Mouse (Mus musculus): ENCODE data around the gene 2700097O09Rik.
"Not testable (repeated sequence)": the region's sequence is repeated elsewhere in the genome, so short reads cannot be mapped to it uniquely, and the experiment has no call there.

The 2700097O09Rik gene

GRCm38 (mm10) chr12:55079726-55080600 lies at the start of gene 2700097O09Rik, which contains the start of gene Srp54a:
2700097O09Rik (minus strand) TSS chr12:55080110.
Srp54a (plus strand) TSS chr12:55080262.
- DNase-seq, result peak; percentile 97 to 98

DNA sequence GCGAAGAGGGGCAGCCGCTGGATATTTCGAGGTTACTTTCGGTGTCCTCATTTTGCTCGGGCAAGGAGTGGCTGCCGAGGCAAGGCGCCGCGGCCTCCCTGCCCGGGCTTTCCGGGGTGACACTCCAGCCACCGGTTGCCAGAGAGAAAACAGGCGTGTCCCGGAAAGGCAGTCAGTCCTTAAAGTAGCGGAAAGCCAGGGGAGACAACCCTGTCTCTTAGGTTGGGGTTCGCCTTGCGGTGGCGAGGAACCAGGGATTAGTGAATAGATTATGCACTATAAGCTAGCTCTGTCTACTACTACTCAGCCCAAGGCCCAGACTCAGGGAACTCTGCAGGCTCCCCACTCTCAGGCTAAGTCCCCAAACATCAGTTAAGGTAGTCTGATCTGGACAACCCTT lies 44.8 kb upstream of the 2700097O09Rik start:
- DNase-seq, result not testable (repeated sequence)

DNA sequence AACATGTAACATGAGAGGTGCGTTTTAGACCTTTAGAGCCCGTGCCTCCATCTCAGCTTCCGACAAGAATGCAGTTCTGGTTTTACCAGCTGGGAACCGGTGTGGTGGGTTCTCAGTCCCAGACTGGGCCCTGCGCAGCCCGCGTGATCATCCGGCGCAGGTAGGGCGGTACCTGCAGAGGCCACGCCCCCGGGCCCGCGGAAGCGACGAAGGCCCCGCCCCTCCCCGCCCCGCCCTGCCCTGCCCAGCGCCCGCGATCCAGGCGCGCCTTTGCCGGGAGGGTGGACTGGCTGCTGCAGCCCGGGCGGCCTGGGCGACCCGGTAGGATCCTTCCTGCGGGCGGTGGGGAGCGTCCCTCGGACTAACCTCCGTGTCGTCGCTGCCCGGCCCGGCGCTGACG lies 44.3 kb upstream of the 2700097O09Rik start, which contains the start of gene Fam177a:
Fam177a (plus strand) TSS at position 228 of the 400 bp plus-strand sequence.
- not testable (repeated sequence) for DNase-seq

DNA sequence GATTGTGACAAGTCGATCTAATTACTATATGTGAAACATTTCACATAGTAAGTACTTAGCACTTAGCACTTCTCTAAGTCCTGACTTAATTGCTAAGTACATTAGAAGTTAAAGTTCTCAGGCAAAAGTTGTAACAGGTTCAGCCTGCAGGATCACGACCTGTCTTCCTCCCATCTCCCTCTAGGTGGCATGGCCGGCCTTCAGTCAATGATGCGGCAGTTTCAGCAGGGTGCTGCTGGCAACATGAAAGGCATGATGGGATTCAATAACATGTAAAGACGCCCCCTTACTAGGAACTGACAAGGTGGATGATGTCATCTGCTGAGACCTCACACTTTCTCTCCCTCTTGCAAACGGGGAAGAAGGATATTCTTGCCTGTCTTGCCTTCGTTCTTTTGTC lies 32.7 kb upstream of the 2700097O09Rik start:
- DNase-seq, result not testable (repeated sequence)

GRCm38 (mm10) chr12:55092127-55092526 lies 12.2 kb upstream of the 2700097O09Rik start:
- not testable (repeated sequence) for DNase-seq

DNA sequence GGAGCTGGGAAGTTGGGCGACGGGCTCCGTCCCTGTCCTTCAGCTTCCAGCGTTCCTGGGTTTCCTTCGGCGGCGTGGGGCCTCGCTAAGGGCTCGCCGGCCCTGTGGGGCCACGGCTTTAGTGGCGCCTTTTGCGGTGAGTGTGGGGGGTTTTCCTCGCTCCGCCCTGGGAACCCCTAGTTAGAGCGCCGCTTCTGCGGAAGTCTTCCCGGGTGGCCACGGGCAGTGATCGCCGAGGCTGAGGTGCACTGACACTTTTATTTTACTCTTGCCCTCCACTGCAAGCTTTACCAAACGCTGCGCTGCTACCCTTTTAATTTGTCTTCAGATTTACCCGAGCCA lies 662 bp upstream of the 2700097O09Rik start:
- not testable (repeated sequence) for DNase-seq

GRCm38 (mm10) chr12:55078706-55079105 lies 1.2 kb downstream of the 2700097O09Rik start:
- DNase-seq, result not testable (repeated sequence)

DNA sequence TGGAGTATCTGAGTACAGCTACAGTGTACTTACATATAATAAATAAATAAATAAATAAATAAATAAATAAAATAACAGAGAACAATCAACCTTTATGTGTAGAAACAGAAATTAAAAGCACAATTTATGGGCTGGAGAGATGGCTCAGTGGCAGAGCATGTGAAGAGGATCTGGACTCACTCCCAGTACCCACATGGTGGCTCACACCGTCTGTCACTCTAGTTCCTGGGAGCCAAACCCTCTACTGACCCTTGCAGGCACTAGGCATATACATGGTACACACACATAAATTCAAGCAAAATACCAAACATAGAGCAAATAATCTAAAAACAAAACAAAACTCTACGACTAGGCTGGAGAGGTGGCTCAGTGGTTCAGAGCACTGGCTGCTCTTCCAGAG lies 4.6 kb downstream of the 2700097O09Rik start:
- DNase-seq, result no peak

GRCm38 (mm10) chr12:55073686-55074085 lies 6.2 kb downstream of the 2700097O09Rik start:
- no peak for DNase-seq

DNA sequence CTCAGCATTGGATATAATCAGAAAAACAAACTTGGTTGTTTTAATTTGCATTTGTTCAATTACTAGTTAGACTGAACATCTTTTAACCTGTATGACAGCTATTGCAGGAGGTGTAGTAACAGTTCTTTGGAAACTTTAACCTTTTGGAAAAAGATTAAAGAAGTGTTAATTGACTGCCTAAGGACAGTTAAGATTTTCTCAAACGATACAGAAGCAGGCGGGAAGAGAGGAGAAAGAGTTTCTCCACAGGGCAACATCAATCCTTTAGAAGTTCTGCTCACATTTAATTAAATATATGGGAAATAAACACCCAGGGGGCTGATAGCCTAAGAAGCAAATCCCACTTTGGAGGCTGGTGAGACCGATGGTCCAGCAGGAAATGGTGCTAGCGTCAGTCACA lies 7.4 kb downstream of the 2700097O09Rik start:
- no peak for DNase-seq

GRCm38 (mm10) chr12:55062141-55062540 lies 17.8 kb downstream of the 2700097O09Rik start:
- DNase-seq, result no peak

GRCm38 (mm10) chr12:55061006-55061405 lies 18.9 kb downstream of the 2700097O09Rik start:
- peak; percentile 14 to 31 for DNase-seq

DNA sequence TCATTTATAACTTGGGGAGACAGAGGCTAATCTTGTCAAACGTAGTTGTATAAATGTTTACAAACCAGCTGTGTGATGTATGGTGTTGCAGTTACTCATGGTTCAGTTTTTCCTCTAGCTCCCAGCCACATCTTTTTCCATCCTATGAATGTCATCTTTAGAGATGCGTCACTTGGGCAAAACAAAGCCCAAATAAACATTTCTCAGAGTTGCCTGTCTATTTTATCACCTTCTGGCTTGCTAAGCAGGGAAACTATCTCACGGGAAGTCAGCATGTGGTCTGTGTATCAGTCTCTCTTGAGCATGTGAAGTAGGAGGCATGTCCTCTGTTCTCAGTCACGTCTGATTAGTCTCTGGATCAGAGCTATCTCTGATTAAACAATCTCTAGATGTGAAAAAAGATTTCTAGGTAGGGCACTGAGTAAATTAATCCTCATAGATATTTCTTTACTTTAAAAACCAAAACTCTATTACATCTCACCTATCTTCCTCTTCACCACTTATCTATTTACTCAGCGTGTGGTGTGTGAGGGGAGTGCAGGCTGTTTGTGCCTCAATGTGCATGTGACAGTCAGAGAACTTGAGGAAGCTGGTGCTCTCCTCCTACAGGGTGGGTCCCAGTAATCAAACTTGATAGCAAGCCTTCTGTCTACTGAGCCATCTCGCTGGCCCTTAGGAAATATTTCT lies 19.6 kb downstream of the 2700097O09Rik start:
- no peak for DNase-seq

DNA sequence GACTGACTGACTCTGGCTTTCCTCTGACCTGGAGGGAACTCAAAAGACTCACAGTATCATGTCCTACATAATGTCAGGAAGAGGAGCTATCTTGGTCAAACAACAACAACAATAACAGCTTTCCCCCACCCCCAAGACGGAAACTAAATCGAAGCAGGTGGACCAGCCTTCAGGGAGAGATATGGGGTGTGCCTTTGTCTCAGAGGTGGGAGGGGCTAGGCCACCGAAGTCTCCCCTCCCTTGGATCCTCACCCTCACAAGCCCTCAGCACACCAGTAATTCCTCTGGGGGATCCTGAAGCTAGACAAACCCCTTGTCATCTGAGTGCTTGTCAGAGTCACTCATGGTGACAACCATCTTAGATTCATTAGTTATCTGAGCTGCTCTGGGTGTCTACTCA lies 20.1 kb downstream of the 2700097O09Rik start:
- no peak for DNase-seq

DNA sequence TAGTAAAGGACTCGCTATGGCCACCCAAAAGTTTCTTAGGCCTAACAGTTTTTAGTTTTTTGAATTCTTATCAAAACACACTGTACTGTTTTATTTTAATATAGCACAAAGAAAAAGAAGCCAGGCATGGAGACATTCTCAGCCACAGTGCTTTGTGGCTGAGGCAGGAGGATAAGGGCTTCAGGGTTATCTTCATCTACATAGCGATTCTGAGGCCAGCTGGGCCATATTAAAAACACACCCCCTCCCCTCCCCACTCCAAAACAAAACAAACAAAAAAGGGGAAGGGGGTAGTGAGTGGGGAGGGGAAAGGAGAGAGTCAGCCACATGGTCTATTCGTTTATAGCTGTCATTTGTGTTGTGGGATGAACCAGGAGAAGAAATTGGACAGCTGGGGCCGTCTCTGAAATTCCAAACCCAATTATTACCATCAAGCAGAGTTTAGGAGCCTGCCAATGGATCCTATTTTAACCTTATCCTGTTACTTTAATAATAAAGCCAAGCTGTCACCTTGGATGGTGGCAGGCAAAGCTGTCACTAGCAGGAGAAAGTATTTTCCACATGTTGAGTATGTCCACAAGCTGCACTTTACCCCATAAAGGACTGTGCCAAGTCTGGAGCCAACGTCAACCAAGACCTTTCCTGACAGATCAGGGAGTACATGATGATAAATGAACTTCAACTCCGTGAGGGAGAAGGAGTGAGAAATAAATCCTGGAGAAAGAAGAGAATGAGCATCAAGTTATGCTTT lies 20.9 kb downstream of the 2700097O09Rik start:
- peak in 1 of 2 experiments; percentile 6 for DNase-seq

- no peak for DNase-seq
Observed at GRCm38 (mm10) chr12:55056703-55057102, 23.2 kb downstream of the 2700097O09Rik start.

GRCm38 (mm10) chr12:55054551-55055241 lies 25.2 kb downstream of the 2700097O09Rik start:
- no peak for DNase-seq

GRCm38 (mm10) chr12:55053267-55053666 lies 26.6 kb downstream of the 2700097O09Rik start:
- DNase-seq, result no peak

- DNase-seq, result no peak
Observed at GRCm38 (mm10) chr12:55051210-55052173, 28.4 kb downstream of the 2700097O09Rik start.

GRCm38 (mm10) chr12:55049731-55050353 lies 30.1 kb downstream of the 2700097O09Rik start:
- DNase-seq, result no peak

DNA sequence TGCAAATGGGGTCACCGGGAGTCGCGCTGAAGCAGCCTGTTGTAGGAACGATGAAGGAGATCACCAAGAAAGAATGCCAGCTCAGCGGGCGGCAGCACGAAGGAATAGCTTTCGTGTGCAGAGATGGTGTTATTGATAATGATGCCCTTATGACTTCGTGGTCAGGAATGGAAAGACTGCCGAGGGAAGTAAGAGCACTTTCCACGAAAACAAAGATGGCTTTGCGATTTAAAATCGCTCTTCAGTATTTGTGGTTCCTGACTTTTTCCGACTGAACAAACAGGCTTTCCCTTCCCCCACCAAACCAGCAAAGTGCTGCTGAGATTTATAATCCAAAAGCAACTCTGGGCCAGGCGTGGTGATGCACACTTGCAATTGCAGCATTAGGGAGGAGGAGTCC lies 38.9 kb downstream of the 2700097O09Rik start:
- no peak for DNase-seq

Measured in kidney, postnatal 4 days (tissue).